Mouse (Mus musculus): ENCODE measurements around the gene Arid5a. TPM values are rescaled to one million over a fixed set of nuclear protein-coding genes. Genes with fewer than 3 reads are reported as not detected.

Gene Arid5a
- polyA plus RNA-seq, 1 experiment from 2014 or later, result 12.0 TPM

DNA sequence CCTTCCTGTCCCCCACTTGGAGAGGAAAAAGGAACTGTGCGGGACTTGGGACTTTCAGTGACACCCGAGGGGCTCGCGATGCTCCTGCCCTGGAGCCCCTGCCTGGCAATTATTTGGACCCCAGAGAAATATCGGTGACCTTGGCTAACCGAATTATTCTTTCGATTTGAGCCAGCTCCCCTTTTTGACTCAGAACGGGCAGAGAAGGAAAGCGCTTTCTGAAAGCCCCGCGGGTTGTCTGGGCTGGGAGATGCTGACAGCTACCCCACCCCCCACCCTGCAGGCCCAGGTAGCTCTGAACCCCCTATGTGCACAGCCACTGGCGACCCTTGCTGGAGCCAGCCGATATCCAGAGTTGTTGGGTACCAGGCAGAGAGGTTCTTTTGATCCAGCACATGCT is 8.4 kb upstream of the Arid5a start:
- Histone ChIP-seq H3K36me3 (no peaks in the 10 kb centered on the region), H3K27me3 (peaks cover 44% of the 10 kb centered on the region), H3K9me3 (no peaks in the 10 kb centered on the region), H3K27ac (no peak overlapping the region), H3K4me1 (peaks cover 16% of the 10 kb centered on the region), H3K4me2 (no peak overlapping the region), H3K4me3 (no peak overlapping the region), H3K9ac (no peak overlapping the region)
- ATAC-seq (ENCODE audit: insufficient number of reproducible peaks, low FRiP score, low TSS enrichment, low read depth), result no peak
- WGBS, result 24% methylated on average over 13 of the region's 13 CpGs

DNA sequence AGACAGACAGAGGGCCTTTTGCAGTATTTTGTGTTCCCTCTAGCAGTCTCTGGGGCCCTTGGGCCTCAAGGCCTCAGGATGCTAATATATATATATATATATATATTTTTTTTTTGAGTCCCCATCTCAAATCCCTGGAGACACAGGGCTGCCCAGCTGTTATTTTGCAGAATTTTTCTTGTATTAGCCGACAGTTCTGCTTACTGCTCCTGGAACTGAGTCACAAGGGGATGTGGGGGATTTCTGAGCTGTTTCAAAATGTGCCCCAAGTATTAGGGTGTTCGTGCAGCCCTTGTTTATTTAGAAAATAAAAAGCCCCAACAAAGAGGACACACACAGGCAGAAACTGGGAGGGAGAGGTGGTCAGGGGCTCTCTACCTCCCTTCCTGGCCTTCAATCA is 7.9 kb upstream of the Arid5a start:
- Histone ChIP-seq H3K27ac (no peak overlapping the region), H3K27me3 (peaks cover 44% of the 10 kb centered on the region), H3K36me3 (no peaks in the 10 kb centered on the region), H3K9ac (no peak overlapping the region), H3K4me3 (no peak overlapping the region), H3K4me1 (peaks cover 22% of the 10 kb centered on the region), H3K4me2 (no peak overlapping the region), H3K9me3 (no peaks in the 10 kb centered on the region)
- WGBS, result 42% methylated on average over 2 of the region's 2 CpGs
- ATAC-seq (ENCODE audit: insufficient number of reproducible peaks, low FRiP score, low TSS enrichment, low read depth), result no peak

DNA sequence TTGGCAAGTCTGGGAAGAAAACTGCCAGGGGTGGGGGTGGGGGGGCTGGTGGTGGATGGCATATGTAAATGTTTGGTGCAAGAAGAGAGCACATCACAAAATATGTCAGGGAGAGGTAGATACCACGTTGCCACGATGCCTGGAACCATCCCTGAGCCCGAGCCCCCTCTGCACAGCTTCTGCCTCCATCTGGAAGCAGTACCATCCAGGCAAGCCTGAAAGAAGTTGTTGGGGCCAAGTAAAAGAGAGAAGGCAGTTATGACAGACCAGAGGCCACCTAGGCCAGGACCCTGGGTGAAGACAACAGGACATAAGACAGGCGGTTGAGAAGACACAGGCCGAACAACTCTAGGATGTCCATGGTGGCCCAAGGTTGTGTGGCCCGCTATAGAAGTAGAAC is 7.0 kb upstream of the Arid5a start:
- peaks cover 44% of the 10 kb centered on the region for H3K27me3 ChIP-seq
- WGBS, result 84% methylated on average over 6 of the region's 6 CpGs
- ATAC-seq (ENCODE audit: insufficient number of reproducible peaks, low FRiP score, low TSS enrichment, low read depth), result no peak

DNA sequence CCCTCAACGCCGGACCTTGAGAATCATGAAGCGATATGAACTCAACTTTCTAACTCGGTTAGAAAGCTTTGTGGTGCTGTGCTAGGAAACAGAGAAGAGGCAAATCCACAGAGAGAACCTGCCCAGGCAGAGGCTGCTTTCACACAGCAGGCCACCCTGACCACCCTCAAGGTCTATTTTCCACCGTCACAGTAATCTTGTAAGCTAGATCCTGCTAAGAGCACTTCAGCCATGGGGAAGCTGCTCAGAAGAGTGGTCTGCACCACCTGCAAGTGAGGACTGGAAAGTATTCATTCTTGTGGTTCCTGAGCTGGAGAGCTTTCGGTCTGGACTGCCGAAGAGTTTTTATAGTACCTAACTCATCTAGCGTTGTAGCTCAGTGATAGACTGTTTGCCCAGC is 5.3 kb upstream of the Arid5a start:
- no peaks in the 10 kb centered on the region for H3K9me3 ChIP-seq
- no peak overlapping the region for H3K4me2 ChIP-seq
- WGBS, result 68% methylated on average over 8 of the region's 8 CpGs
- no peak for ATAC-seq (ENCODE audit: insufficient number of reproducible peaks, low FRiP score, low TSS enrichment, low read depth)
- peaks cover 44% of the 10 kb centered on the region for H3K27me3 ChIP-seq
- no peak overlapping the region for H3K27ac ChIP-seq
- no peak overlapping the region for H3K4me3 ChIP-seq
- H3K9ac ChIP-seq, result no peak overlapping the region
- H3K4me1 ChIP-seq, result peaks cover 24% of the 10 kb centered on the region
- no peaks in the 10 kb centered on the region for H3K36me3 ChIP-seq

More for the DNA sequence above, 7.0 kb upstream of the Arid5a start:
- Histone ChIP-seq H3K27ac (no peak overlapping the region), H3K4me1 (peaks cover 24% of the 10 kb centered on the region), H3K9me3 (no peaks in the 10 kb centered on the region), H3K36me3 (no peaks in the 10 kb centered on the region), H3K4me3 (no peak overlapping the region), H3K4me2 (no peak overlapping the region), H3K9ac (no peak overlapping the region)

DNA sequence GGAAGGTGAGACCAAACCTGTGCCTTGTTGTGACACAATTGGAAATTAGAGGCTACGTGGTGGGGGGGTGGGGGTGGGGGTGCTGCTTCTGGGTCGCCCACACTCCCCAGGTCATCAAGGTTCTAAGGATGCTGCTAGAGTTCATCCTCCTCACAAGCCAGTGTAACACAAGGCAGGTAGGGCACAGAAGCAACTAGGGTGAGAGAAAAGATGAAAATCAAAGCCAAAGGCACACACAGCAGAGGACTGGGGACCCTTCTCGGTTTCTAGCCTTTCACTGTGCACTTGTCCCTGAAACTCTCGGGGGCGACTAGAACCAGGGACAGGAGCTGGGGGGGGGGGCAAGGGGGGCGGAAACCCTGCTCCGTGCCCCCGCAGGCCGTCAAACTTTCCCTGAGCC is 4.6 kb upstream of the Arid5a start:
- H3K27me3 ChIP-seq, result peaks cover 42% of the 10 kb centered on the region
- no peaks in the 10 kb centered on the region for H3K9me3 ChIP-seq
- H3K4me2 ChIP-seq, result peak overlapping the region; percentile 76
- 7% methylated on average over 9 of the region's 9 CpGs for WGBS
- ATAC-seq (ENCODE audit: insufficient number of reproducible peaks, low FRiP score, low TSS enrichment, low read depth), result no peak
- no peaks in the 10 kb centered on the region for H3K36me3 ChIP-seq
- 0 out of 2 replicates have a peak overlapping the region, but pooled peaks have one; percentile 28 for H3K9ac ChIP-seq
- H3K4me3 ChIP-seq, result peak overlapping the region; percentile 37
- peak overlapping the region; percentile 75 for H3K27ac ChIP-seq
- peaks cover 24% of the 10 kb centered on the region for H3K4me1 ChIP-seq

DNA sequence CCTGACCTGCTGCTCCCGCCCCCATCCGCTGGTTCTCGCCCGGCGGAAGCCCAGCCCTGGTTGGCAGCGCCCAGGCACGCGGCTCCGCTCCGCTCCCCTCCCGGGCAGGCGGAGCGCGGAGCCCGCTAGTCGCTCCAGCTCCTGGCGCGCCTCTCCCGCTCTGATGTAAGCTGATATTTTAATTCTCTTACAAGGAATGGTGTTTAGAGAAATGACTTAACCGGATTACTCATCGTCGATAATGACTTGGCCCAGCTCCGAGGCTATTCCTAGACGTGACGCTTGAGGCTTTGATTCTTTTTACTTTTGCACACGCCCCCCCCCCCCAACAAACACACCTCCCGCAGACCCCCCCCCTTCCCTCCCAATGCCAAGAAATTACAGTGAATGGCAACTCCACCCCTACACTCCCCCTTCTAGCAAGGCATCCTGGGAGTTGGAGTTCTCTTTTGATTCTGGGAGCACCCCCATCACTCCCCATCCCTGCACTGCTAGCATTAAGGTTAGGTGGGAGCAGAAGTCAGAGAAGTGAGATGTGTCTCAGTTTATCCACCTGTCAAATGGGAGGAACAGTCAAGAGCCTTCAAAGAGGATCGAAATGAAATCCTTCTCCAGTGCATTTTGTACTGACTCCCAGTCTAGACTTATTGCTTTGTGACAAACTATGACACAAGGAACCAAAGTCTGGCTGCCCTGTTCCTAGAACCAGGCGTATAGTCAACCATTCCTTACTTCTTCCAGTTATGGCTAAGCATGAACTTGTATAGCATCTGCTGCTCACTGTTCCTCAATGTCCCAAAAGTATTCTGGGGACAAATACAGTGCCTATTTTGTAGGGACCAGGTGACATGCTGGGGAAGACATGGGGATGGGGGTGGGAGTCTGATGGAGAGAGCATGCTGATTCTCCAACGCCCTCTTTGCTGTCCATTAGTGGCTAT is 3.9 kb upstream of the Arid5a start:
- peaks cover 31% of the 10 kb centered on the region for H3K4me1 ChIP-seq
- H3K4me3 ChIP-seq, result peak overlapping the region; percentile 37
- peak overlapping the region; percentile 75 for H3K27ac ChIP-seq
- 10% methylated on average over 30 of the region's 30 CpGs for WGBS
- H3K4me2 ChIP-seq, result peak overlapping the region; percentile 76
- H3K36me3 ChIP-seq, result no peaks in the 10 kb centered on the region
- peaks cover 37% of the 10 kb centered on the region for H3K27me3 ChIP-seq
- 0 out of 2 replicates have a peak overlapping the region, but pooled peaks have one; percentile 28 for H3K9ac ChIP-seq
- peak; percentile 64; the same call in 1 of the 2 replicates for ATAC-seq (ENCODE audit: insufficient number of reproducible peaks, low FRiP score, low TSS enrichment, low read depth)
- no peaks in the 10 kb centered on the region for H3K9me3 ChIP-seq

DNA sequence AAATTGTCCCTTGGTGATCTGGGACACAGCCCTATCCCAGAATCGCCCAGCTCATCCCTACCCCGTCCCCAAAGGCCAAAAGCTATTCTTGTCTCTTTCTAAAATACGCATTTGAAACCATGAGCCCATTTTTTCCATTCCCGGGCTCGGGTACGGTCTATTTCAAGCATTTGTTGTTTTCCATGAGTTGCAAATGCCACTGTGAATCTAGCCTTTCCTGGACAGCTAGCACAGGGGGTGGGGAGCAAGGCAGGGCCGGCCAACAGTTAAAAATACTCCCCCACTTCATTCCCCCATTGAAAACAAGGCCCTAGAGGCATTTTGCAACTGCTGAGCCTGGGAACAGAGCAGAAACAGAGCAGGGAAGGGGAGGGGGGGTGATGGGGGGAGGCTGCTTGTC is 2.8 kb upstream of the Arid5a start:
- peaks cover 33% of the 10 kb centered on the region; the same call in 1 of the 2 replicates for H3K27me3 ChIP-seq
- H3K4me1 ChIP-seq, result peaks cover 42% of the 10 kb centered on the region
- no peaks in the 10 kb centered on the region for H3K9me3 ChIP-seq
- ATAC-seq (ENCODE audit: insufficient number of reproducible peaks, low FRiP score, low TSS enrichment, low read depth), result no peak
- no peak overlapping the region for H3K4me3 ChIP-seq
- H3K9ac ChIP-seq, result no peak overlapping the region
- 49% methylated on average over 7 of the region's 7 CpGs for WGBS
- no peak overlapping the region for H3K4me2 ChIP-seq
- no peaks in the 10 kb centered on the region for H3K36me3 ChIP-seq
- H3K27ac ChIP-seq, result 0 out of 2 replicates have a peak overlapping the region, but pooled peaks have one; percentile 11

DNA sequence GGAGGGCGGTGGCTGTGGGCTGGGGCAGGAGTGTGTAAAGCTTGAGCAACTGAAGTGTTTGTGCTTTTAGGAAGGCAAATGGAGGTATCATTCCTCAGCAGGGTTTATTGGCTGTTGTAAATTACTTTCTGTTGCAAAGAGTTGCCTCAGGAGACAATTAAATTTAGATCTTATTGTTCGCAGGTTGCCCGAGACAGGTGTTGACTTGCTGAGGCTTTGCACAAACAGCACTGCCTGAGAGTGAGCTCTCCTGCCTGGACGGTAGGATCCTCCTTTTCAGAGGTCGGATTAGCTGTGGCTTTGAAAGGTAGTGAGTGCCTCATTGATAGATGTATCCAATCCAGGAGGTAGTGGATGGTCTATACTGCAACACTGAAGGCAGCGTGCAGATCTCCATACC is 1.4 kb upstream of the Arid5a start:
- no peak overlapping the region for H3K4me3 ChIP-seq
- no peak overlapping the region for H3K9ac ChIP-seq
- peaks cover 21% of the 10 kb centered on the region; the same call in 1 of the 2 replicates for H3K27me3 ChIP-seq
- no peaks in the 10 kb centered on the region for H3K9me3 ChIP-seq
- H3K4me1 ChIP-seq, result peaks cover 44% of the 10 kb centered on the region
- no peaks in the 10 kb centered on the region for H3K36me3 ChIP-seq
- no peak overlapping the region for H3K27ac ChIP-seq
- WGBS, result 55% methylated on average over 6 of the region's 6 CpGs
- ATAC-seq (ENCODE audit: insufficient number of reproducible peaks, low FRiP score, low TSS enrichment, low read depth), result no peak
- no peak overlapping the region for H3K4me2 ChIP-seq

DNA sequence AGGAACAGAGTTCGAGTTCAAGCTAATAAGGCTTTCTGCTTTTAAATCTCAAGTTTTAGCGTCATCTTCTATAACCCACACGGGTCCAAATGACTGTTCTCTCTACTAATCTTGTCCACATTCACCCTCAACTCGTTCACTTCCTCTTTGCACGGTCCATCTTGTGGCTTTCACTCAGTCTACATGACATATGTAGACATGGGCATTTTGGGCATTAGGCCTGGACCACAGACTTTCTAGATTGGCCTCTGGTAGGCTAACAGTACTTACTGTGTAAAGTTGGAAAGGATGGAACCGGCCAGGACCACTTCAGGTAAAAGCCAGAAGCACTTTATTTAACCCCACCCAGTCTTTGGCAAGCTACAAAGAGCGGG is 425 bp upstream of the Arid5a start:
- Histone ChIP-seq H3K4me3 (no peak overlapping the region), H3K27me3 (peaks cover 13% of the 10 kb centered on the region; the same call in 1 of the 2 replicates), H3K9ac (no peak overlapping the region), H3K36me3 (no peaks in the 10 kb centered on the region; the same call in 1 of the 2 replicates), H3K4me1 (peaks cover 44% of the 10 kb centered on the region), H3K4me2 (no peak overlapping the region), H3K9me3 (no peaks in the 10 kb centered on the region), H3K27ac (no peak overlapping the region)
- ATAC-seq (ENCODE audit: insufficient number of reproducible peaks, low FRiP score, low TSS enrichment, low read depth), result no peak
- 65% methylated on average over 7 of the region's 7 CpGs for WGBS

DNA sequence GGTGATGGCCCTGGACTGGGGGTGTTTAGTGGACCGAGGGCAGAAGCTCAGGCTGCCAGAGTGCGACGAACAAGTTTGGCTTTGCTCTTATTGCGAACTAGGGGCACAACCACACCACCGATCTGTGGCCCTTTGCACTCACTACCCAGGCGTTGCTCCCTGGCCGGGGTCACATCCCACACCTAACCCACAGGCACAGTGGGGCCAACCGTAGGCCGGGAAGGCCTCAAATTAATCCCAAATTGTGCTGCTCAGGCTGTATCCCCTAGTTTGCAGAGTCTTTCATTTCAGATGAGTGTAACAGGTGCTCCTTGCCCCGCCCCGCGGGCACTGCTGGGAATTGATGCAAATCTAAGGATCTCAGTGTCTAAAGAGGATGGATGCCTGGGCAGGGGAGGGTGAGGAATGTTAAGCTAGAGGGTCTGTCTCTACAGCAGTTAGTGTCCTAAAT is 943 bp downstream of the Arid5a start:
- Histone ChIP-seq H3K36me3 (no peaks in the 10 kb centered on the region; the same call in 1 of the 2 replicates), H3K4me3 (peak overlapping the region; percentile 64), H3K27me3 (peaks cover 8% of the 10 kb centered on the region; the same call in 1 of the 2 replicates), H3K4me1 (peaks cover 34% of the 10 kb centered on the region), H3K9me3 (no peaks in the 10 kb centered on the region), H3K9ac (0 out of 2 replicates have a peak overlapping the region, but pooled peaks have one; percentile 50), H3K27ac (no peak overlapping the region), H3K4me2 (peak overlapping the region; percentile 80)
- 6% methylated on average over 12 of the region's 12 CpGs for WGBS
- no peak for ATAC-seq (ENCODE audit: insufficient number of reproducible peaks, low FRiP score, low TSS enrichment, low read depth)

DNA sequence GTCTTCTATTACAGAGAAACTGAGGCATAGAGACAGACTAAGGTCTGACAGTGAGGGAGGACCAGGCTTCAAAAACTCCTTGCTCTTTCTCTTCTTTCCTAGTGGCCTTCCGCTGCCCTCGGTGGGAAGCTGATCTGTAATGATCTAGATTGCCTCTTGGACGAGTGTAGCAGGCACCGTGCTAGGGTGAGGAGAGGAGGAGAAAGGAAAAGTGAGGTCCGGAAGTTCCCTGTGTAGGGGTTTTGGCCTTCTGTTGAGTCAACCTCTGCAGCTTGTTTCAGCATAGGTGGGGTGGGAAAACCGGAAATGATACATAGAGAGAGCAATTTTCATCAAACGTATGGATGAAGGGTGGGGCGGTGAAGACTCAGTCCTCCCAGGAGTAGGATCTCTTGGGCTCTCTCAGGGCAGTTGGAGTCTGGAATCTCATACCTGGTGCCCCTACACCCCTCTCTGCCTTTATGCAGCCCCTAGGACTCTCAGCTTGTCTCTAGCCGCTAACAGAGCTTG is 1.5 kb downstream of the Arid5a start:
- H3K9ac ChIP-seq, result no peak overlapping the region
- peaks cover 28% of the 10 kb centered on the region for H3K4me1 ChIP-seq
- no peak overlapping the region for H3K27ac ChIP-seq
- no peaks in the 10 kb centered on the region for H3K9me3 ChIP-seq
- H3K4me3 ChIP-seq, result peak overlapping the region; percentile 64
- no peak for ATAC-seq (ENCODE audit: insufficient number of reproducible peaks, low FRiP score, low TSS enrichment, low read depth)
- peak overlapping the region; percentile 80 for H3K4me2 ChIP-seq
- no peaks in the 10 kb centered on the region; the same call in 1 of the 2 replicates for H3K36me3 ChIP-seq
- peaks cover 8% of the 10 kb centered on the region; the same call in 1 of the 2 replicates for H3K27me3 ChIP-seq
- 49% methylated on average over 9 of the region's 9 CpGs for WGBS

DNA sequence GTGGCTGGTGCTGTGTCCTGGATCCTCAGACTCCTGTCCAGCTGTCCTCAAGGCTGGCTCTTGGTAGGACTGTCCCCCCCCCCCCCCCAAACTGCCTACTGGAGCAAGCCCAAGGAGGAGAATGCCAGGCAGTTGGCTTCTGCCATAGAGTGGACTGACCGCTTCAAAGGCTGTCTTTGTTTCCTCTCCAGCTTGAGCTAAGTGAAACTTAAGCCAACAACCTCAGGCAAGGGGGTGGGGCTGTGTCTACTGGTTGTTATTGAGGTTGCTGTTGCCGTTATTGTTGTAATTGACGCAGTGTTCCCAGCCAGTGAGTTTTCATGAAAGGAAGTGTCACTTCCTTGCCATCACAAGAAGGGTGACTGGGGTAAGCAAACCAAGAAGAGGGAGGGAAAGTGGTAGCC is 2.0 kb downstream of the Arid5a start:
- peaks cover 8% of the 10 kb centered on the region; the same call in 1 of the 2 replicates for H3K27me3 ChIP-seq
- ATAC-seq (ENCODE audit: insufficient number of reproducible peaks, low FRiP score, low TSS enrichment, low read depth), result no peak
- H3K4me3 ChIP-seq, result 0 out of 2 replicates have a peak overlapping the region, but pooled peaks have one; percentile 64
- no peaks in the 10 kb centered on the region; the same call in 1 of the 2 replicates for H3K36me3 ChIP-seq
- no peaks in the 10 kb centered on the region for H3K9me3 ChIP-seq
- WGBS, result 21% methylated on average over 3 of the region's 3 CpGs
- H3K4me1 ChIP-seq, result peaks cover 23% of the 10 kb centered on the region
- no peak overlapping the region for H3K27ac ChIP-seq
- H3K4me2 ChIP-seq, result peak overlapping the region; percentile 13
- no peak overlapping the region for H3K9ac ChIP-seq
